Mouse (Mus musculus) skeletal muscle tissue, postnatal 0 days (tissue): ENCODE measurements around the gene Slc2a12. TPM values are rescaled to one million over a fixed set of nuclear protein-coding genes. Genes with fewer than 3 reads are reported as not detected.

ENCODE experiments used
- microRNA-seq, 2 experiments: library from miRNA; unstranded; fragments of <30 nt; microRNA quantifications; one replicate each; pipeline ENCODE4; 2016
- polyA plus RNA-seq: library from polyadenylated mRNA; unstranded; fragments of >200 nt; fragmentation: Nextera tagmentation; extraction: Ambion mirVana; gene quantifications from 2 replicates; pipeline ENCODE4 v1.2.1, GENCODE M21; 2015

The Slc2a12 gene
- 4.2 TPM in 2 replicates for polyA plus RNA-seq

DNA sequence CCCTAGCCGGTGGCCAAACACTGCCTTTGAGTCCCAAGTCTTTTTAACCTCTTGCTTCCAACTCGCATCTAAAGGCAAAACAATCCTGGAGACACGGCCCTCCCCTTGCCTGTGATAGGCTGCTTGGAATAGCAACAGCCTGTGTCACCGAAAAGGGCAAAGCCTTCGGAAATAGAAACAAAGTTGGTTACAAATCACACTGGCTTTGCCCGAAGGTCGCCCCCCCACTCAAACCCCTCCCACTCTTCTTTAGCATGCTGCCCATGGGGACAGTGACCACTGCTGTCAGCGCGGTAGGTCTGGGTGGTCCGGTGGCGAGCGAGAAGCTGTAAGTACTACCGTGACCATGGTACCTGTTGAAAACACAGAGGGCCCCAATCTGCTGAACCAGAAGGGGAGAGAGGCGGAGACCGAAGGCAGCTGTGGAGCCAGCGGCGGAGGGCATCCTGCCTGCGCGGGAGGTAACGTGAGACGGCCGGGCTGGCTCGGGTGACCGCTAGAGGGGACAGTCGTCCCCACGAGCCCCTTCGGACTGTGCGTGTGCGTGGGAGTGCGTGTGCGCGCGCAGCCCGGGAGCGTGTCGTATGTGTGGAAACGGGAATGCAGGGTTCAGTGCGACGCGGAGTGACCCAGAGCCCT, at the start of gene Slc2a12:
Gene Slc2a12, plus strand, starts transcription at position 159 of the 639 bp plus-strand sequence.

DNA sequence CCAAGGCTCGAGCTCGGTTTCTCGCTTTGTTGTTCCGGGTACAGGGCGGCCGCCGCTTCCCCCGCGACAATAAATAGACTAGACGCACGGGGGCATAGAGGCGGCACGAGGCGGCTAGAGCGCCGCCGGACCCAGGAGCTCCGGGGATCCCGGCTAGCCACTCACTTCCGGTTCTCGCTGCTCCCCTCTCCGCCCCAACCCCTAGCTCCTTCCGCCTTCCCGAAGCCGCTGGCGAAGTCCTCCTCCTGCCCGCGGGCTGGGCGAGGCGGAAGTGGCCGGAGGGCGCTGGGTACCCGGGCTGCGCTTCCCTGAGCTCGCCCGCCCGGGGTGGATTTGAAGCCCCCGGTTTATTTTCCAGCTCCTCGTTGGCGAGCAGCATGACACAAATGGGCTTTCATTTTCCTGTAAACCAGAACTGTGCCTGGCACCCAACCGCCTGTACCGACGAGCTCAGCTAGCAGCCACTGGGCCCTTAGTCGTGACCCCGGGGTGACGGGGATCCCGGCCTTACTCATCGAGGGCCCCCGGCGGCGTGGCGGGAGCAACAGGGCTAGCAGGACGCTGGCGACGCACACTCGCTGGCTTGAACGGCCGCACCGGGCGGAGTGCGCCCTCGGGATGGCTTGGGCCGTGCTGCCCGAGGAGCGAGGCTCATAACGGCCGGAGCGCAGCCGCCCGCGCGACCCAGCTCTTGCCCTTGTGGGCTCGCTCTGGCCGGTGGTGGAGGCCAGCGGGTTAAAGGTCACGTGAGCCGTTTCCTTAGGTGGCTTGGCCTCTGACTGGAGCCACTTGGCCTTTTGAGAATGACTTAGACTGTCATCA, 86.7 kb downstream of the Slc2a12 start, which contains the start of gene Tbpl1:
Gene Tbpl1, minus strand, starts transcription at position 667 of the 822 bp plus-strand sequence.

Small RNAs within 50 kb of the gene (microRNA-seq; reads per million reads assigned to microRNA genes)
- gene Mir7663 = 0.42 to 0.61 reads per million in 2 experiments

Other genes with a start within 250 kb of the Slc2a12 start
- 42.5 and 43.3 TPM in 2 replicates for gene Tbpl1, start 86.9 kb downstream of the Slc2a12 start, polyA plus RNA-seq
- gene Tcf21, start 175.2 kb downstream of the Slc2a12 start, polyA plus RNA-seq = 0.12 TPM in 1 of 2 replicates, not detected in the other